Mouse (Mus musculus) stomach, embryonic 15.5 days (tissue): ENCODE measurements around the gene Tm9sf3. TPM values are rescaled to one million over a fixed set of nuclear protein-coding genes. Genes with fewer than 3 reads are reported as not detected.
"Not testable (repeated sequence)": the region's sequence is repeated elsewhere in the genome, so short reads cannot be mapped to it uniquely, and the experiment has no call there.

Experiments
- ATAC-seq: fragments of 200-750 bp; cut with Nextera tagmentation; 2 replicates; pipeline ENCODE4 v1.8.0; 2017; ENCODE audit warnings: low read depth, moderate number of reproducible peaks, moderate TSS enrichment; ENCODE audit not compliant: insufficient read depth, low FRiP score
- H3K27ac ChIP-seq: fragments of 300-500 bp; sonication (generic); 2 replicates; pipeline ENCODE4 v1.5.1; 2015; ENCODE audit warnings: mild to moderate bottlenecking, inconsistent platforms
- H3K27me3 ChIP-seq: fragments of 300-500 bp; sonication (generic); replicated peaks from 2 replicates; pipeline ENCODE4 v1.6.1; 2015; ENCODE audit warnings: inconsistent platforms
- H3K36me3 ChIP-seq: fragments of 300-500 bp; sonication (generic); 2 replicates; pipeline ENCODE4 v1.6.1; 2015; ENCODE audit warnings: inconsistent platforms
- H3K4me1 ChIP-seq: fragments of 300-500 bp; sonication (generic); 2 replicates; pipeline ENCODE4 v1.6.1; 2015; ENCODE audit warnings: inconsistent platforms
- H3K4me2 ChIP-seq: fragments of 300-500 bp; sonication (generic); 2 replicates; pipeline ENCODE4 v1.6.1; 2015; ENCODE audit warnings: mild to moderate bottlenecking, inconsistent platforms
- H3K4me3 ChIP-seq: fragments of 300-500 bp; sonication (generic); replicated peaks from 2 replicates; pipeline ENCODE4 v1.5.1; 2015; ENCODE audit warnings: inconsistent platforms
- H3K9ac ChIP-seq: fragments of 300-500 bp; sonication (generic); 2 replicates; pipeline ENCODE4 v1.6.1; 2015; ENCODE audit warnings: inconsistent platforms
- H3K9me3 ChIP-seq: fragments of 300-500 bp; sonication (generic); 2 replicates; pipeline ENCODE4 v1.6.1; 2016; ENCODE audit warnings: inconsistent platforms
- WGBS: fragments of 180-500 bp; shearing (Covaris S2); methylation state at CpG from one replicate; pipeline ENCODE4 v1.1.7; 2015; 5-methylcytosine and 5-hydroxymethylcytosine counted together
- polyA plus RNA-seq: library from polyadenylated mRNA; unstranded; fragments of >200 nt; fragmentation: Nextera tagmentation; extraction: Ambion mirVana; gene quantifications from 2 replicates; pipeline ENCODE4 v1.2.1, GENCODE M21; 2015

The Tm9sf3 gene
- polyA plus RNA-seq: 155 and 179 TPM in 2 replicates

DNA sequence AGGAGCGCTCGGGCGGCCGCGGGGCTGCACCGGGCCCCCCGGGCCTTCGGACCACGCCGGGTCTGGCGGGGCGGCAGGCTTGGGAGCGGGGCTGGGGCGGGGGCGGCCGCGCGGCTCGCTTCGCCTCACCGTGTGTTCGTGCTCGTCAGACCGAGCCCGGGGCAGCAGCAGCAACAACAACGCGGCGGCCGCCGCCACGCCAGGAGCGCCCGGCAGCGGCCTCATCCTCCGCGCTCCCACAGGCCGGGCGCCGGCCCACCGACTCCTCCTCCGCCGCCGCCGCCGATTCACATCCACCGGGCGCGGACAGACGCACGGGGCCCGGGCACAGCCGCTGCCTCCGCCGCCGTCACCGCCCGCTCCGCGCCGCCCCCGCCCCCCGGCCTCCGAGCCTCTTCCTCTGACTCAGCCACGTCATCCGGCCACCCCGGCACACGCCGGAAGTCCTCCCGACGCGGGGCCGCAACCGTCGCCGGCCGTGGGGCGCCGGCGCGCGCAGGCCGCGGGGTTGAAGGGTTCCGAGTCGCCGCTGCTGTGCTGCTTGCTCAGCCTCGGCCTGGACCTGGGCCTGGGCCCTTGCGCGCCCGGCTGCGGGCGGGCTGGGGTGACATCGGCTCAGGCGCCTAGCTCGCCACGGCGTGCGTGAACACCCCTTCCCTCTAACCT, at the start of gene Tm9sf3:
Tm9sf3 (minus strand) TSS at position 368 of the 666 bp plus-strand sequence.
- Histone ChIP-seq H3K4me3 (peak within 1 kb of the TSS; percentile 94), H3K27ac (peak within 1 kb of the TSS; percentile 99), H3K9me3 (no peaks in the 10 kb centered on the region), H3K9ac (peak within 1 kb of the TSS; percentile 94), H3K36me3 (no peaks in the 10 kb centered on the region), H3K4me2 (peak within 1 kb of the TSS; percentile 70), H3K4me1 (peaks cover 20% of the 10 kb centered on the region; the same call in 1 of the 2 replicates), H3K27me3 (no peaks in the 10 kb centered on the region)
- under 1% methylated on average over 78 of the region's 98 CpGs for WGBS
- ATAC-seq: peak; percentile 92

DNA sequence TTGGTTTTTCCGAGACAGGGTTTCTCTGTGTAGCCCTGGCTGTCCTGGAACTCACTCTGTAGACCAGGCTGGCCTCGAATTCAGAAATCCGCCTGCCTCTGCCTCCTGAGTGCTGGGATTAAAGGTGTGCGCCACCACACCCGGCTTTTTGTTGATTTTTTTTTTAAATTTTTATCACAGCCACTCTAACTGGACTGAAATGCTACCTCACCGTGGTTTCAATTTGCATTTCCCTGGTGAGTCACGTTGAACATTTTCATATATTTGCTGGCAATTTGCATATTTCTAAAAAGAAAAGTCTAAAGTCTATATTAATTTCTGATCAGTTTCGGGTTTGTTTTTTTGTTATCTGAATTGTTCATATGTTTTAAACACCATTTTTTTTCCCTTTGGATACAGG, 48.8 kb upstream of the Tm9sf3 start:
- H3K9ac ChIP-seq, H3K4me2 ChIP-seq, H3K27ac ChIP-seq, H3K27me3 ChIP-seq, H3K9me3 ChIP-seq, H3K36me3 ChIP-seq, H3K4me3 ChIP-seq, H3K4me1 ChIP-seq, ATAC-seq: not testable (repeated sequence)
- WGBS: 90% methylated on average over 8 of the region's 8 CpGs

GRCm38 (mm10) chr19:41312027-41312426, 48.2 kb upstream of the Tm9sf3 start:
- H3K4me1 ChIP-seq: 0 out of 2 replicates have a peak, but pooled peaks cover 5% of the 10 kb centered on the region
- no peaks in the 10 kb centered on the region; the same call in 1 of the 2 replicates for H3K36me3 ChIP-seq
- no peaks in the 10 kb centered on the region for H3K27me3 ChIP-seq
- H3K9me3 ChIP-seq: no peaks in the 10 kb centered on the region
- H3K4me2 ChIP-seq: no peak overlapping the region
- no peak for ATAC-seq
- no peak overlapping the region for H3K9ac ChIP-seq
- no peak overlapping the region for H3K4me3 ChIP-seq
- H3K27ac ChIP-seq: no peak overlapping the region
- WGBS: 69% methylated on average over 4 of the region's 4 CpGs

DNA sequence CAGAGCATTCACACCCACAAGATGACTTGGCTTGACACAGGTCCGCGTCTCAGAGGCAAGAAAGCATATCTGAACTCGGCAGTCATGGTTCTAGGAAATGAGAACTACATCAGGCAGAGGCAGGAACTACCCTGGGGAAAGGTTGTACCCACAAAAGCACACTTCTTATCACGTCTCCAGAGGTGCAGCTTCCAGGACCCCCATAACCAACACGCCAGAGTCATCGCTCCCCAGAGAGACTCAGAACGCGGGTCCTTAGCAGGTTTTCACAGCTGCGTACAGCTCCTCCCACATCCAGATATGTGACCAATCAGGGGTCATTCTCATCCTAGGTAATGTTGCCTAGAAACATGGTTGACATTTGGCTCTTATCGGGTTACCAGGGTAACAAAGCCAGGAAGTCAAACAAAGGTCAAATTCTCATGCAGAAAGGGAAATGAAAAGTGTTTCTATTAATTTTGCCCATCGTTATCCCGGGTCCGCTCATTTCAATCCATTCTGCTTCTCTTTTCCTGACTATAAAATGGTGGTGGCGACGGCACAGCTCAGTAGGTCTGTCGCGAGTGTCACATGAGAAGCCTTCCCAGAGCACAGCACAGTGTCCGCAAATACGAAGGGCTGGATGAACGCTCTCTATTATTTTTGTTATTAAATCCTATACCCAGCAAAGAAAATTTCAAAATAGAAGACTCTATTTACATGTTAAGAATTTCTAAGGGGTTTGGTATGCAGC, 47.3 kb upstream of the Tm9sf3 start:
- Histone ChIP-seq H3K27ac (no peak overlapping the region), H3K27me3 (no peaks in the 10 kb centered on the region), H3K9ac (0 out of 2 replicates have a peak overlapping the region, but pooled peaks have one; percentile 14), H3K4me2 (peak overlapping the region; percentile 61), H3K4me1 (0 out of 2 replicates have a peak, but pooled peaks cover 5% of the 10 kb centered on the region), H3K36me3 (no peaks in the 10 kb centered on the region), H3K9me3 (no peaks in the 10 kb centered on the region), H3K4me3 (peak overlapping the region; percentile 34)
- 13% methylated on average over 20 of the region's 20 CpGs for WGBS
- peak; percentile 87 for ATAC-seq

DNA sequence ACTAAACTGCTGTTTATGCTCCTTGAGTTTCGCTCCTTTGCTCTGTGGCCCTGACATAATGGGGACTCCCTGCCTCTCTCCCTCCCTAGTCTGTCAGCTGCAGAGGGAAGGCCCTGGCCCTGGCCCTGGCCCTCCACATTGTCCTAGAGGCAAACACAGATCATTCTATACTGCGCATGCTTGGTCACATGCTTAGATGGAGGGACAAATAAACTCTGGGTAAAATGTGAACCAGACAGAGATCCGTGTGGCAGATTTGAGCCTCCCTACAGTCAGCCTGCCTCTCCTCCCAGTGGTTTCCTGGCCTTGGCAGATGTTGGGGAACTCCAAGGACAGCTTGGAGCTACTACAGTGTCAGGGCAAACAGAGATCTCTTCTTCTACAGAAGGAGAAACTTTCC, 40.1 kb upstream of the Tm9sf3 start:
- H3K27me3 ChIP-seq: no peaks in the 10 kb centered on the region
- H3K36me3 ChIP-seq: no peaks in the 10 kb centered on the region
- H3K4me1 ChIP-seq: no peaks in the 10 kb centered on the region
- H3K4me2 ChIP-seq: no peak overlapping the region
- H3K9me3 ChIP-seq: no peaks in the 10 kb centered on the region
- no peak overlapping the region for H3K9ac ChIP-seq
- no peak overlapping the region for H3K4me3 ChIP-seq
- no peak for ATAC-seq
- 77% methylated on average over 3 of the region's 3 CpGs for WGBS
- no peak overlapping the region for H3K27ac ChIP-seq

GRCm38 (mm10) chr19:41303433-41303832, 39.6 kb upstream of the Tm9sf3 start:
- no peak overlapping the region for H3K4me2 ChIP-seq
- no peak overlapping the region for H3K4me3 ChIP-seq
- WGBS: 53% methylated on average over 6 of the region's 6 CpGs
- H3K9ac ChIP-seq: no peak overlapping the region
- H3K27me3 ChIP-seq: no peaks in the 10 kb centered on the region
- H3K4me1 ChIP-seq: no peaks in the 10 kb centered on the region
- H3K27ac ChIP-seq: no peak overlapping the region
- ATAC-seq: no peak
- no peaks in the 10 kb centered on the region for H3K9me3 ChIP-seq
- H3K36me3 ChIP-seq: no peaks in the 10 kb centered on the region

GRCm38 (mm10) chr19:41301856-41302255, 38.1 kb upstream of the Tm9sf3 start:
- Histone ChIP-seq H3K36me3 (no peaks in the 10 kb centered on the region), H3K4me1 (no peaks in the 10 kb centered on the region), H3K9ac (no peak overlapping the region), H3K4me3 (no peak overlapping the region), H3K9me3 (no peaks in the 10 kb centered on the region), H3K27ac (no peak overlapping the region), H3K4me2 (no peak overlapping the region), H3K27me3 (no peaks in the 10 kb centered on the region)
- WGBS: 59% methylated on average over 6 of the region's 6 CpGs
- ATAC-seq: no peak

GRCm38 (mm10) chr19:41299446-41299845, 35.6 kb upstream of the Tm9sf3 start:
- no peaks in the 10 kb centered on the region for H3K9me3 ChIP-seq
- H3K4me2 ChIP-seq: no peak overlapping the region
- H3K9ac ChIP-seq: no peak overlapping the region
- no peak overlapping the region for H3K27ac ChIP-seq
- WGBS: 77% methylated on average over 8 of the region's 8 CpGs
- no peaks in the 10 kb centered on the region for H3K27me3 ChIP-seq
- no peak overlapping the region for H3K4me3 ChIP-seq
- no peaks in the 10 kb centered on the region for H3K36me3 ChIP-seq
- no peak for ATAC-seq
- H3K4me1 ChIP-seq: no peaks in the 10 kb centered on the region

- H3K36me3 ChIP-seq: no peaks in the 10 kb centered on the region
- no peak overlapping the region for H3K27ac ChIP-seq
- WGBS: 56% methylated on average over 5 of the region's 5 CpGs
- no peak overlapping the region for H3K4me2 ChIP-seq
- ATAC-seq: no peak
- no peak overlapping the region for H3K9ac ChIP-seq
- H3K4me1 ChIP-seq: no peaks in the 10 kb centered on the region
- H3K27me3 ChIP-seq: no peaks in the 10 kb centered on the region
- no peak overlapping the region for H3K4me3 ChIP-seq
- H3K9me3 ChIP-seq: no peaks in the 10 kb centered on the region
Measured at GRCm38 (mm10) chr19:41290952-41291619, 27.3 kb upstream of the Tm9sf3 start.

DNA sequence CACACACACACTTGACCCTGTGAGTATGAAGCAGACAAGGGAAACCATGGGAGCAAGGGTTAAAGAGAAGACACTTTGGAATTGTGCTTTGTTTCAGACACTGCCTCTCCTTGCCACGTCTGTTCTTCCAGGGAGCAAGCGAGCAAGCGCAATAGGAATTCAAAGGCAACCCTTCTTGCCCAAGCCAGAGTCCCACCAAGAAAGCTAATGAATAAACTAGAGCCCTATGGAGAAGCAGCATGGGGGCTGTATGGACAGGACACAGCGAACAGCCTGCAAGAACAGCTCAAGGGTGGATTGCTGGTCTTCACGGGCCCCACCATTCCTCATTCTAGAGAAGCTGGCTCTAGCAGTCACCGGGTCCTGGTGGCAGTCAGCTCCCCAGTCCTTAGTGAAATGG, 24.8 kb upstream of the Tm9sf3 start:
- ATAC-seq: no peak
- Histone ChIP-seq H3K36me3 (no peaks in the 10 kb centered on the region), H3K4me1 (peaks cover 6% of the 10 kb centered on the region; the same call in 1 of the 2 replicates), H3K27me3 (no peaks in the 10 kb centered on the region), H3K9me3 (no peaks in the 10 kb centered on the region), H3K4me2 (no peak overlapping the region), H3K4me3 (no peak overlapping the region), H3K9ac (no peak overlapping the region), H3K27ac (no peak overlapping the region)
- WGBS: 74% methylated on average over 6 of the region's 6 CpGs

GRCm38 (mm10) chr19:41287224-41287623, 23.4 kb upstream of the Tm9sf3 start:
- Histone ChIP-seq H3K4me2 (no peak overlapping the region), H3K4me3 (no peak overlapping the region), H3K4me1 (peaks cover 6% of the 10 kb centered on the region; the same call in 1 of the 2 replicates), H3K36me3 (no peaks in the 10 kb centered on the region), H3K27me3 (no peaks in the 10 kb centered on the region), H3K9ac (no peak overlapping the region), H3K27ac (no peak overlapping the region), H3K9me3 (no peaks in the 10 kb centered on the region)
- WGBS: 86% methylated on average over 7 of the region's 7 CpGs
- no peak for ATAC-seq

- Histone ChIP-seq H3K4me2 (no peak overlapping the region), H3K4me1 (peaks cover 6% of the 10 kb centered on the region; the same call in 1 of the 2 replicates), H3K27me3 (no peaks in the 10 kb centered on the region), H3K9ac (no peak overlapping the region), H3K4me3 (no peak overlapping the region), H3K9me3 (no peaks in the 10 kb centered on the region), H3K36me3 (no peaks in the 10 kb centered on the region), H3K27ac (no peak overlapping the region)
- WGBS: 30% methylated on average over 6 of the region's 6 CpGs
- ATAC-seq: no peak; the same call in 1 of the 2 replicates
Measured at GRCm38 (mm10) chr19:41284515-41284914, 20.7 kb upstream of the Tm9sf3 start.
